Mouse (Mus musculus) lung, embryonic 15.5 days (tissue): ENCODE results near the gene Prtn3. TPM values are rescaled to one million over a fixed set of nuclear protein-coding genes. Genes with fewer than 3 reads are reported as not detected.
"Not testable (repeated sequence)": the region's sequence is repeated elsewhere in the genome, so short reads cannot be mapped to it uniquely, and the experiment has no call there.

Experiments
- ATAC-seq: fragments of 200-750 bp; cut with Nextera tagmentation; 2 replicates; pipeline ENCODE4 v1.8.0; 2017; ENCODE audit warnings: moderate number of reproducible peaks, borderline replicate concordance; ENCODE audit not compliant: low FRiP score, low TSS enrichment; ENCODE audit errors: extremely low read depth
- H3K27ac ChIP-seq: fragments of 300-500 bp; sonication (generic); 2 replicates; pipeline ENCODE4 v1.5.1; 2015; ENCODE audit warnings: moderate library complexity, mild to moderate bottlenecking, inconsistent platforms
- H3K27me3 ChIP-seq: fragments of 300-500 bp; sonication (generic); 2 replicates; pipeline ENCODE4 v1.6.1; 2015; ENCODE audit warnings: inconsistent platforms
- H3K36me3 ChIP-seq: fragments of 300-500 bp; sonication (generic); 2 replicates; pipeline ENCODE4 v1.6.1; 2015; ENCODE audit warnings: inconsistent platforms
- H3K4me1 ChIP-seq: fragments of 300-500 bp; sonication (generic); 2 replicates; pipeline ENCODE4 v1.6.1; 2015; ENCODE audit warnings: inconsistent platforms
- H3K4me2 ChIP-seq: fragments of 300-500 bp; sonication (generic); 2 replicates; pipeline ENCODE4 v1.6.1; 2015; ENCODE audit warnings: inconsistent platforms, mild to moderate bottlenecking, moderate library complexity
- H3K4me3 ChIP-seq: fragments of 300-500 bp; sonication (generic); 2 replicates; pipeline ENCODE4 v1.5.1; 2015; ENCODE audit warnings: mild to moderate bottlenecking, inconsistent platforms
- H3K9ac ChIP-seq: fragments of 300-500 bp; sonication (generic); 2 replicates; pipeline ENCODE4 v1.6.1; 2015; ENCODE audit warnings: inconsistent platforms
- H3K9me3 ChIP-seq: fragments of 300-500 bp; sonication (generic); 2 replicates; pipeline ENCODE4 v1.6.1; 2016; ENCODE audit warnings: inconsistent platforms
- WGBS: fragments of 180-500 bp; shearing (Covaris S2); methylation state at CpG from one replicate; pipeline ENCODE4 v1.1.7; 2015; 5-methylcytosine and 5-hydroxymethylcytosine counted together
- polyA plus RNA-seq: library from polyadenylated mRNA; unstranded; fragments of >200 nt; fragmentation: Nextera tagmentation; extraction: Ambion mirVana; gene quantifications from 2 replicates; pipeline ENCODE4 v1.2.1, GENCODE M21; 2015

The Prtn3 gene
- polyA plus RNA-seq, 1 experiment from 2014 or later: 3.8 TPM

GRCm38 (mm10) chr10:79883297-79884084 lies 9.2 kb downstream of the Prtn3 start:
- ATAC-seq: 0 out of 2 replicates have a peak, but pooled peaks have one; percentile 31
- no peaks in the 10 kb centered on the region for H3K36me3 ChIP-seq
- H3K4me2 ChIP-seq: no peak overlapping the region; the same call in 1 of the 2 replicates
- no peaks in the 10 kb centered on the region for H3K9me3 ChIP-seq
- peaks cover 27% of the 10 kb centered on the region for H3K4me1 ChIP-seq
- H3K4me3 ChIP-seq: no peak overlapping the region; the same call in 1 of the 2 replicates
- 16% methylated on average over 22 of the region's 22 CpGs for WGBS
- H3K27me3 ChIP-seq: peaks cover 25% of the 10 kb centered on the region
- no peak overlapping the region for H3K27ac ChIP-seq
- H3K9ac ChIP-seq: no peak overlapping the region

DNA sequence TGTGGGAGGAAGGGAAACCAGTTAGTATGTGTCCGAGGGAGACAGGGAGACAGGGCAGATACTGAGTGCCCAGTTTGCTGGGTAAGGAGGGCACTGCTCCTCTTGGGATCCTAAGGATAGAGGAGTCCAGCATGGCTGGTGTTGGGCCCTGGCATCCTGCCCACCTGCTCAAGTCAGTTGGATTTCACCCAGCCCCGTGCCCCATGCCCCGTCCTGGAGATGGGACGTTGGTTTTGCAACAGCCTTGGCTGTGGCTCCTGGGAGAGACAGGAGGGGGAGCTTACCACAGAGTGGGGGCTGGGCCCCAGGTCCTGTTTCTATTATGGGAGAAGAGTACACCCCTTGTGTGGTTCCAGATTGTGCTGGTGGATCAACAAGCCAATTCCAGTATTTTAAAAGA lies 10.2 kb downstream of the Prtn3 start:
- no peak overlapping the region for H3K4me3 ChIP-seq
- H3K4me2 ChIP-seq: no peak overlapping the region
- WGBS: 42% methylated on average over 4 of the region's 4 CpGs
- H3K36me3 ChIP-seq: no peaks in the 10 kb centered on the region
- H3K27ac ChIP-seq: no peak overlapping the region
- peaks cover 25% of the 10 kb centered on the region for H3K27me3 ChIP-seq
- peaks cover 26% of the 10 kb centered on the region for H3K4me1 ChIP-seq
- H3K9me3 ChIP-seq: no peaks in the 10 kb centered on the region
- no peak for ATAC-seq
- no peak overlapping the region for H3K9ac ChIP-seq

GRCm38 (mm10) chr10:79884938-79885337 lies 10.7 kb downstream of the Prtn3 start:
- not testable (repeated sequence) for H3K27ac ChIP-seq, ATAC-seq, H3K9me3 ChIP-seq, H3K4me2 ChIP-seq, H3K9ac ChIP-seq, H3K36me3 ChIP-seq, H3K4me3 ChIP-seq
- 70% methylated on average over 3 of the region's 3 CpGs for WGBS
- Histone ChIP-seq H3K4me1 (peaks cover 21% of the 10 kb centered on the region), H3K27me3 (peaks cover 25% of the 10 kb centered on the region)

- Histone ChIP-seq H3K36me3 (no peaks in the 10 kb centered on the region), H3K4me3 (no peak within 1 kb of the TSS), H3K27ac (no peak within 1 kb of the TSS), H3K9me3 (no peaks in the 10 kb centered on the region), H3K4me1 (peaks cover 15% of the 10 kb centered on the region), H3K4me2 (no peak within 1 kb of the TSS), H3K9ac (no peak within 1 kb of the TSS), H3K27me3 (peaks cover 22% of the 10 kb centered on the region)
- no peak for ATAC-seq
- 60% methylated on average over 6 of the region's 6 CpGs for WGBS
Observed at GRCm38 (mm10) chr10:79886054-79886453, 11.8 kb downstream of the Prtn3 start, which contains the start of gene Elane. Elane (plus strand) TSS chr10:79886247.

DNA sequence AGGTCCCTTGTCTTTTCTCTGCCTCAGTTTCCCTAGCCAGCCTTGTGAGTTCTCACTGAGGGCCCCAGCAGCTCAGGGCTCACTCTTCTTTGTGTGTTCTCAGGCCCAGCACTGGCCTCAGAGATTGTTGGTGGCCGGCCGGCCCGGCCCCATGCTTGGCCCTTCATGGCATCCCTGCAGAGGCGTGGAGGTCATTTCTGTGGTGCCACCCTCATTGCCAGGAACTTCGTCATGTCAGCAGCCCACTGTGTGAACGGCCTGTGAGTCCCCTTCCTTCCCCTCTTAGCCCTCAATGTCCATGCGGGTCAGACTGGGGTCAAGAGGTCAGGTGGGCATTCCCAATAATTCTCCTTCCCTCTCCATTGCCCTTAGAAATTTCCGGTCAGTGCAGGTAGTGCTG lies 12.3 kb downstream of the Prtn3 start:
- Histone ChIP-seq H3K4me3 (no peak overlapping the region), H3K27ac (no peak overlapping the region), H3K27me3 (peaks cover 19% of the 10 kb centered on the region; the same call in 1 of the 2 replicates), H3K4me1 (peaks cover 14% of the 10 kb centered on the region), H3K9me3 (no peaks in the 10 kb centered on the region), H3K4me2 (no peak overlapping the region), H3K9ac (no peak overlapping the region), H3K36me3 (no peaks in the 10 kb centered on the region)
- ATAC-seq: no peak
- WGBS: 74% methylated on average over 8 of the region's 8 CpGs

DNA sequence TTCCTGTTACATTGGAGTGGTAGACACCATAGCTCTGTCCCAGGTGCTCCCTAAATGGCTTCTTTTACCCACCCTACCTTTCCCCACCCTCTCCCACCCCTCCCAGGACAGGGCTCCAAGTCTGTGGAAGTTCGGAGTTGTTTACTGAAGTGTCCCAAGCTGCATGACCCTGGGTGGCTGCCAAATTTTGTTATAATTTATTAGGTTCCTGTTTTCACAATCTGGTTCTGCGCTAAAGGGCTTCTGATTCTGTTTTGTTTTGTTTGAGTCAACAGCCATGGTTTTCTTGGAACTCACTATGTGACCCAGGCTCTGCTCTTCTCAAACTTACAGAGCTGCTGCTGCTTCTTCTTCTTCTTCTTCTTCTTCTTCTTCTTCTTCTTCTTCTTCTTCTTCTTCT lies 15.1 kb downstream of the Prtn3 start:
- Histone ChIP-seq H3K9ac (no peak overlapping the region), H3K27me3 (no peaks in the 10 kb centered on the region), H3K36me3 (0 out of 2 replicates have a peak, but pooled peaks cover 2% of the 10 kb centered on the region), H3K4me1 (no peaks in the 10 kb centered on the region), H3K27ac (no peak overlapping the region), H3K4me3 (no peak overlapping the region), H3K4me2 (no peak overlapping the region), H3K9me3 (no peaks in the 10 kb centered on the region)
- ATAC-seq: no peak
- 41% methylated on average over 2 of the region's 2 CpGs for WGBS

GRCm38 (mm10) chr10:79890670-79891069 lies 16.4 kb downstream of the Prtn3 start, which contains the start of gene Cfd:
Cfd (plus strand) TSS chr10:79890853.
- Histone ChIP-seq H3K4me3 (no peak within 1 kb of the TSS), H3K9ac (no peak within 1 kb of the TSS), H3K4me2 (no peak within 1 kb of the TSS), H3K36me3 (peaks cover 11% of the 10 kb centered on the region), H3K27ac (no peak within 1 kb of the TSS), H3K4me1 (no peaks in the 10 kb centered on the region), H3K9me3 (no peaks in the 10 kb centered on the region), H3K27me3 (no peaks in the 10 kb centered on the region)
- 32% methylated on average over 5 of the region's 5 CpGs for WGBS
- no peak for ATAC-seq

- ATAC-seq: not testable (repeated sequence)
Observed at GRCm38 (mm10) chr10:79892451-79893118, 18.3 kb downstream of the Prtn3 start.

GRCm38 (mm10) chr10:79896306-79896705 lies 22.0 kb downstream of the Prtn3 start:
- Histone ChIP-seq H3K4me2 (no peak overlapping the region), H3K9ac (no peak overlapping the region), H3K9me3 (no peaks in the 10 kb centered on the region), H3K4me1 (peaks cover 8% of the 10 kb centered on the region), H3K4me3 (no peak overlapping the region), H3K27me3 (no peaks in the 10 kb centered on the region), H3K27ac (no peak overlapping the region), H3K36me3 (peaks cover 38% of the 10 kb centered on the region)
- no peak for ATAC-seq
- 83% methylated on average over 16 of the region's 16 CpGs for WGBS

More at GRCm38 (mm10) chr10:79892451-79893118, 18.3 kb downstream of the Prtn3 start:
- H3K27ac ChIP-seq, H3K9me3 ChIP-seq, H3K9ac ChIP-seq, H3K27me3 ChIP-seq, H3K4me1 ChIP-seq, H3K4me2 ChIP-seq, H3K4me3 ChIP-seq: not testable (repeated sequence)
- peaks cover 28% of the 10 kb centered on the region for H3K36me3 ChIP-seq
- 42% methylated on average over 22 of the region's 22 CpGs for WGBS

- peak; percentile 28; the same call in 1 of the 2 replicates for ATAC-seq
- Histone ChIP-seq H3K4me2 (no peak overlapping the region), H3K4me3 (no peak overlapping the region), H3K9me3 (no peaks in the 10 kb centered on the region), H3K27ac (no peak overlapping the region), H3K4me1 (peaks cover 8% of the 10 kb centered on the region), H3K9ac (no peak overlapping the region), H3K36me3 (peaks cover 44% of the 10 kb centered on the region), H3K27me3 (no peaks in the 10 kb centered on the region)
- WGBS: 71% methylated on average over 13 of the region's 13 CpGs
Observed at GRCm38 (mm10) chr10:79896814-79897213, 22.5 kb downstream of the Prtn3 start.

DNA sequence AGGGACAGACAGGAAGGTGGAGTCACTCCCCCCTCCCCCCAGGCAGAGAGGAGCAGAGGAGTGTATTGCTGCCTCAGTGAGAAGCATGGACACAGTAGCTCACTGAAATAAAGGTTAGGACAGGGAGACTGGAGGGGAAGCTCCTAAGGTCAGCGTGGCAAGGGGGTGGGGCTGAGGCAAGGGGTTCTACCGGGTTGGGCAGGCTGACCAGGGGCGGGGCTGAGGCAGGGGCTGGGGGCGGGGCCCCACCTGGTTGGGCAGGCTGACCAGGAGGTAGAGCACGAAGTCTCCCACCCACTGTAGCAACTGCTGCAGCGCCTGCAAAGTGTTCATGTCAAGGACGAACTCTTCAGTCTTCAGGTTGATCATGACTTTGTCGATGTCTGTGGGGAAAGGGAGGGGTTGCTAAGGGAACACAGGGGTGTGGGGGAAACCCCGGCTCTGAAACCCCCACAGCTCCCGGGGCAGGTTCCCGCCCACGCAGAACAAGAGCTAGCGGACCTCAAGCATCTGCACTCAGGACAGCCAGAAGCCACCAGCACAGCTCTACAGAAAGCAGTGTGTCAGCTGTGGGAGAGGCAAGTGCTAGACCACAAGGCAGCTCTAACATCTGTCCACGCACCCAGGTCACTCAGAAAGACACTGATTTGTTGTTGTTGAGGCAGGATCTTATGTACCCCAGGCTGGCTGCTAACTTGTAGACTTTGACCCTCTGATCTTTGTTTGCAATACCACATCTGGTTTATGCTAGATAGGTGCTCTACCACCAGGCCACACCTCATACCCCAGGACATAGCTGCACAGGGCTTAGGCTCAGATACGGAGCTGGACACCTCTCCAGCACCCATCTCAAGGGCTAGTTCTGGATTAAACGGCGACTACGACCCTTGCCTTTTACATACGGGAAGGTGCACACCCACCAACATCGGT lies 23.3 kb downstream of the Prtn3 start:
- Histone ChIP-seq H3K9ac (no peak overlapping the region), H3K4me2 (no peak overlapping the region), H3K9me3 (no peaks in the 10 kb centered on the region), H3K27me3 (no peaks in the 10 kb centered on the region), H3K4me3 (no peak overlapping the region), H3K4me1 (peaks cover 8% of the 10 kb centered on the region), H3K27ac (no peak overlapping the region), H3K36me3 (peaks cover 44% of the 10 kb centered on the region)
- WGBS: 57% methylated on average over 20 of the region's 20 CpGs
- no peak for ATAC-seq
